Mouse (Mus musculus) erythroid progenitor cell, adult 5-6 weeks (primary cell): Measurements from ENCODE around the gene Sidt1. TPM values are rescaled to one million over a fixed set of nuclear protein-coding genes. Genes with fewer than 3 reads are reported as not detected.
A peak's percentile ranks its signal among the peaks of the same experiment; 100 is the strongest.
"Not testable (repeated sequence)": the region's sequence is repeated elsewhere in the genome, so short reads cannot be mapped to it uniquely, and the experiment has no call there.

Experiments
- ATAC-seq: replicated peaks from 2 replicates; pipeline ENCODE4 v1.8.0; 2016; ENCODE audit warnings: moderate number of reproducible peaks, mild to moderate bottlenecking, moderate TSS enrichment, inconsistent platforms; ENCODE audit not compliant: poor library complexity, low FRiP score, severe bottlenecking
- total RNA-seq, 2 experiments: library from RNA; stranded (forward) in 1 of 2; stranded (reverse) in 1 of 2; fragments of 150-400 nt in 1 of 2; fragments of 186-747, 209-891 nt in 1 of 2; gene quantifications; 2 replicates each; pipeline versions ENCODE4 v1.2.3 to v1.2.4; 2015 to 2017; ENCODE audit warnings: low replicate concordance in 2 of 2

Gene Sidt1
- total RNA-seq, 2 experiments from 2014 or later: not detected

- no peak for ATAC-seq
Measured at GRCm38 (mm10) chr16:44305606-44306005, 27.4 kb downstream of the Sidt1 start.

GRCm38 (mm10) chr16:44303822-44304221, 29.2 kb downstream of the Sidt1 start:
- no peak for ATAC-seq

- no peak for ATAC-seq
Measured at GRCm38 (mm10) chr16:44302126-44302892, 30.7 kb downstream of the Sidt1 start.

- ATAC-seq: peak; percentile 34; the same call in 1 of the 2 replicates
Measured at GRCm38 (mm10) chr16:44299438-44300093, 33.4 kb downstream of the Sidt1 start.

- ATAC-seq: no peak
Measured at GRCm38 (mm10) chr16:44293960-44294359, 39.0 kb downstream of the Sidt1 start.

GRCm38 (mm10) chr16:44292681-44293080, 40.3 kb downstream of the Sidt1 start:
- not testable (repeated sequence) for ATAC-seq

GRCm38 (mm10) chr16:44289004-44289648, 43.9 kb downstream of the Sidt1 start:
- ATAC-seq: no peak

- ATAC-seq: no peak
Measured at GRCm38 (mm10) chr16:44287356-44287950, 45.5 kb downstream of the Sidt1 start.

- ATAC-seq: no peak
Measured at GRCm38 (mm10) chr16:44282614-44283325, 50.2 kb downstream of the Sidt1 start.

GRCm38 (mm10) chr16:44282036-44282435, 51.0 kb downstream of the Sidt1 start:
- ATAC-seq: no peak

GRCm38 (mm10) chr16:44280806-44281205, 52.2 kb downstream of the Sidt1 start:
- no peak for ATAC-seq

- no peak for ATAC-seq
Measured at GRCm38 (mm10) chr16:44277212-44277611, 55.8 kb downstream of the Sidt1 start.

- no peak for ATAC-seq
Measured at GRCm38 (mm10) chr16:44271371-44272038, 61.5 kb downstream of the Sidt1 start.

GRCm38 (mm10) chr16:44270606-44271005, 62.4 kb downstream of the Sidt1 start:
- no peak for ATAC-seq

- no peak for ATAC-seq
Measured at GRCm38 (mm10) chr16:44269578-44269977, 63.4 kb downstream of the Sidt1 start.

- ATAC-seq: no peak
Measured at GRCm38 (mm10) chr16:44268541-44269215, 64.3 kb downstream of the Sidt1 start.

- peak; percentile 96 for ATAC-seq
Measured at GRCm38 (mm10) chr16:44265562-44265961, 67.4 kb downstream of the Sidt1 start.

- no peak for ATAC-seq
Measured at GRCm38 (mm10) chr16:44264916-44265315, 68.1 kb downstream of the Sidt1 start.

- no peak for ATAC-seq
Measured at GRCm38 (mm10) chr16:44257476-44257875, 75.5 kb downstream of the Sidt1 start.
